Mouse (Mus musculus): ENCODE data around the gene Tmem40.

GRCm38 (mm10) chr6:115770852-115771251, 8.6 kb upstream of the Tmem40 start:
- TF ChIP-seq POLR2A (IDR thresholded peaks at IDR 0.05; ENCODE audit: borderline replicate concordance, extremely low read depth, insufficient read depth, insufficient read length, poor library complexity, severe bottlenecking) = no peak
- TF ChIP-seq CTCF (IDR thresholded peaks at IDR 0.05; ENCODE audit: borderline replicate concordance, extremely low read depth, insufficient read depth, insufficient read length) = no peak

Measured in brain, embryonic 14.5 days (tissue).